Mouse (Mus musculus) monocyte, adult 5-6 weeks (primary cell): Measurements from ENCODE around the gene Tcerg1l. TPM values are rescaled to one million over a fixed set of nuclear protein-coding genes. Genes with fewer than 3 reads are reported as not detected.

Experiments used
- ATAC-seq: fragments of 153-309, 156-312 bp; replicated peaks from 2 replicates; pipeline ENCODE4 v1.8.0; 2017; ENCODE audit warnings: mild to moderate bottlenecking; ENCODE audit not compliant: low TSS enrichment, insufficient number of reproducible peaks, severe bottlenecking, poor library complexity, low FRiP score
- total RNA-seq: library from RNA; stranded (forward); fragments of 200-1000, 200-491, 200-594 nt; gene quantifications from 3 replicates; pipeline ENCODE4 v1.2.3, GENCODE M21; 2017

Gene Tcerg1l
- total RNA-seq, 1 experiment from 2014 or later = not detected

DNA sequence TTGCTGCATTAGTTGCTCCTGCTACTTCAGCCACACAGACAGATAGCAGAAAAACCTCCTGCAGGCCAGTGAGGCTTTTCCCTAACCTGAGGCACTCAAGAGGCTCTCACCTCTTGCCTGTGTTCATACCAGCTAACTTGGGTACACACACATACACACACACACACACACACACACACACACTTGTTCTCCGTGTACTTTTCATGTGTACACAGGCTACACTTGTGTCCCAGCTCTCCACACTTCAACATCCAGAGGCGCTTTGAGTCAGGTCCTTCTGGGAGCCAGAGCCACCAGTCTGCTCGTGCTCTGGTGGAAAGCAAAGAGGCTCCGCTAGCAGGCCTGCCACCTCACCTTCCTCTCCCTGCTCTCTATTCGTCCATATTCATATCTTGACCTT, 24.0 kb downstream of the Tcerg1l start:
- ATAC-seq = no peak

DNA sequence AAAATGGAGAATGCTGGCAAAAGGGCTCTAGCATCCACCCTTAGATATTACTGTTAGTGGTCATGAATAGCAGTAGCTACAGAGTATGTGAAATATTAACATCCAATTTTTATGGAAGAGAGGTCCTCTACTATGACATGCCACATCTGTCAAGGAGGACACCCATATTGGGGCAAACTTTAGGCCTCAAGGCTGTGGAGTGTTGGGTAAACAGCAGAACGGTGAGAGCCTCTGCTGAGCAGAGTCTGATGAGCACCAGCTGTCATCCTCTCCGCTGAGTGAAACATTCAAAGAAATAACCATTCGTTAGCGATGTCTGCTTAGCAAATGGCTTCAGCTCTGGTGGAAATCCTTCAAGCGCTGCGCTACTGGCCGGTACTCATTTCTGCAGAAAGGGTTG, 30.0 kb downstream of the Tcerg1l start:
- no peak for ATAC-seq

DNA sequence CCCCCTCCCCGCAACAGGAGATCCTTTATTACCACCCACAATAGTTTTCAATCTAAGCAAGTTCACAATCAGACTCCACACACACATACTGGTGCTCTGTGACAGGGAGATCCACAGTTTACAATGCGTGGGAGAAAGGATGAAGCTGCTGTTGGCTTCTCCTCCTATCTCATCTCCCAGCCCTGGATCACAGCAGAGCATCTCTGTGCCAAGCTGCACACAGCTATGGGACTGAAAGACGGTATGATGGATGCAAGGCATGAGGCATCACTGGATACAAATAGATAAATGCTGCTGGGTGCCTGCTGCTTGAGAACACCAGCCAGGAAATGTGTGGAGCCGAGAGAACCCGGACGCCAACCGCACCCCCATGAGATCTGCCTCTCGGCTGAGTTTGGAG, 32.0 kb downstream of the Tcerg1l start:
- no peak for ATAC-seq

DNA sequence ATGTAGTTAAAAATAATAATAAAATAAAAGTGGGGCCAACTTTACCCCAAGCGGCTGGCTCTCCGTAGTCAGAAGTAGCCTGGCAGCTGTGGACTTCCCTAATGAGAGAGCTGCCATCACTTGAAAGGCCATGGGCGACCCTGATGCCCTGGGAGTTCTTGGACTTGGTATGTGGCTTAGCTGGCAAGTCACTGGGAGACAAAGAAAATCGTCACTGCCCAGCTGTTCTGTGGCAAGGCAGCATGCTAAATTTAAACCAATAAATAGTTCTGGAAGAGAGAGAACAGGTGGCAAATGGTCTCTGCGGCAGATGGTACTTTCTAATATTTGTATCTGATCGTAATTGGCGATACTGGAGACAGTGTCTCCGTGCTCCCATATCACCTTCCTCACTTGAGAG, 40.1 kb downstream of the Tcerg1l start:
- no peak for ATAC-seq

DNA sequence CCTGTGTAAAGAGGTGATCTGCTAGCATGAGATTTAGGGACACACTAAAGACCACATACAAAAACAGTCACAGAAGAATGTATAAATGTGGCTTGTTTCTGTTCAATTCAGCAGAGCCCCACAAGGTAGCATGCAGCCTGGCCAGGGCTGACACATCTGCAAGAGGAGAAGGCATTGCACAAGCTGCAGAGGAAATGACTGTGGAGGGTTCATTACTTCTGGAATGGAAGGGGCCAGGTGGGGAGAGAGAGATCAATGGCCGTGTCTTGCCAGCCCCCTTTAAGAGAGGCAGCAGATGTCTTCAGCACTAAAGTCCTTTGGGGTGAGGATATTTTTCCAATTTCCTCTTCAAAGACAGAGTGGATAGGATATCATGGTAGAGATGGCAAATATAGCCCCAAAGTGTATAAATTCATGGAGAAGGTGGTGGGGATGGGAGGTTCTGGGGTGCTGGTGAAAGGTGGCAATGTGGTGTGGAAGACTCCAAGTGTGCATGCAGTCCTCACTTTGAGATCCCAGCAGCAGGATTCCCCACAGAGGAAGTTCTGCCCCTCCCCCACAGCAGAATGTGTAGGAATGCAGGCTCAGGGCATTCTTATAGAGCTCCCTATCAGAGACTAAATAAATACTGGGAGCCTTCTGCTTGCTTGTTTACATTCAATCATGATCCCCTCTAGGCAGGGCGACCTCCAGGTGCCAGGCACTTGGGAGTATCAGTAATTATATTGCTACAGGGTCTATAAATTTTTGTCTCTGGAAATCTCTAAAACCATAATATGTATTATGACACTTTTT, 40.7 kb downstream of the Tcerg1l start:
- ATAC-seq = no peak

DNA sequence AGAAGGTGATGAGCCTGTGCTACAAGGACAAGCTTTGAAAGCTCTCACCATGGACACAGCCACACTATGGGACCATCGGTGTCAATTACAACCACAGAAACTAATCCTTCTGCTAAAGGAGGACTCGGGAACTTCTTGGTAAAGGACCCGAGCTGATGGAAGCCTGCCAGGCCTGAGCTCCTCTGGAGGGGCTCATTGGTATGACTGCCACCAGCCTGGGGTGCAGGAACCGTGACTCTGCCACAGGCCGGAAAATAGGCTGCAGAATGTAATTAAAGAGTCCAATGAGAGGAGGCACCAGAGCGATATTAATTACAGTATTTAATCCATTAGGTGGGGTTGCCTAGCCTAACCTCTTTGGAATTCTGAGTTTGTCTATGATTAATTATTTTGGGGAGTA, 52.1 kb downstream of the Tcerg1l start:
- ATAC-seq = no peak

DNA sequence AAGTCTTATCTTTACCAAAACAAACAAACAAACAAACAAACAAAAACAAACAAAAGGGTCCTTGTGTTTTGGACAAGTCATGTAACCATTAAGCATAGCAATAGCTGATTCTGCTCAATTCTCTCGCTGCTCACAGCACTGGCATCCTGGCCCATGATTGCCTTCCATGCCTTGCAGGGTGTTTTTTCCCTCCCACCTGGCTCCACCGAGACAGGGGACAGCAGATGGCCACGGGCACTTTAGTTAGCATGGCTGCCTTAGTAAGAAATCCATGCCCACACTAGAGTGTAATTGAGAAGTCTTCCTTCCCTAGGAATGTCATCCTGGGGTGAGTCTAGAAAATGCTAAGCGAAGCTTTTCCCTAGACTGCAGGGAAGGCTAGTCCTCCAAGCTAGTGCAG, 59.1 kb downstream of the Tcerg1l start:
- ATAC-seq = no peak

DNA sequence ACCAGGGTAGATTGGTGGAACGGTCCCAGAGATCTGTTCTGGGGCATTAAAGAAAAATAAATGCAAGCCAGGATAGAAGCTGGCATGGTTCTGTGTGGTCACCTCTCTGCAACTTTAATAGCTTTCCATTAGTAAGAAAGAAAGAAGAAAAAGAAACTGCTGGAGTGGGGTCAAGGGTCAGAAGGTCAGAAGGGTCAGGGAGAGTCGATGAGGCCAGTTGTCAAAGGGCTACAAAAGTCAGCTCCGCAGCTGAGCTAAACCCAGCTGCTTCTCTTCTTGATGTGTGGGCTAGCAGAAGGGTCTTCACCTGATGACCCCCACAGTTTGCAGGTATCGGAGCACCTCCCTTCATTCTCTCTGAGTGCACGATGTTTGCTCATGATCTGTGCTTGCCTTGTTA, 59.6 kb downstream of the Tcerg1l start:
- no peak for ATAC-seq

DNA sequence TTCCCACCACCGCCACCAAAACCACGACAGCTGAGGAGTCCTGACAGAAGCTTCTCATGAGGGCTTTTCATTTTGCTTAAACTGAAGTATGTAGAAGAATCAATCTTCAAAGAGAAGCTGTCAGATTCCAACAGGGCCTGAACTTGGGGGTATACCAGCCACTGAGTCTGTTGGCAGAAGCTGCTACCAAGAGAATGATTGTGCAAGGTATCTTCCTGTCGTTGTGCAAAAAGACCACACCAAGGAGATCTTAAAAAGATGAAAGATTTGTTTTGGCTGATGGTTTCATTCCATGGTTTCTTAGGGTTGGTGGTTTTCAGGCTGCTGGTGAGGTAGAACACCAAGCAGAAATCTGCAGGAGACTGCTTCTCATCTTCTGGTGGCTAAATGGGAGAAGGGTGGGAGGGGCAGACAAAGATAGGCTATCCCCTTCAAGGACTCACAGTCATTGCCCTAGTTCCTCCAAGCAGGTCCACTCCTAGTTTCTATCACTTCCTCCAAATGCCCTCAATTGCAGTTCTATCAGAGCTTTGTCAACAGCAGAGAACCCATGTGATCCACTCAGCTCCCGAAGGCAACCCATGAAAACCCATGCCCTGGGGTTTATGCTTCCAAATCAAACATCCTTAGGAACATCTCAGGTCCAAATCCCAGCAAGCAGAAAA, 64.9 kb downstream of the Tcerg1l start:
- no peak for ATAC-seq

DNA sequence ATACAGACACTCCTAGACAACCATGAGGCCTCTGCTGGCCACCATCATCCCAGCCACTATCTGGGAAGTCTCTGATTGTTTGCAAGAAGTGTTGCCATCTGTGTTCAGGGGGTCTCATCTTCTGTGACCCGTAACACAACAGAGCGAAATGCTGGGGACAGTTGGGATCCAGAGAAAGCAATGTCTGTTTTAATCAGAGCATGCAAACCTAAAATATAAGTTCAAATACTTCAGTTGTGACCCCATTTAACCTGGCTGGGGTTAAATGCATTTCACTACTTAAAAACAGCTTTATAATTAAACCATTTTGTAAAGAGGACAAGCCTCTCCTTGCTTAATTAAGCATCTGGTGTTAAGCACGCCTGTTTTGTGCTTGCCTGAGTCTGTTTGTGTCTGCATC, 66.3 kb downstream of the Tcerg1l start:
- no peak for ATAC-seq

DNA sequence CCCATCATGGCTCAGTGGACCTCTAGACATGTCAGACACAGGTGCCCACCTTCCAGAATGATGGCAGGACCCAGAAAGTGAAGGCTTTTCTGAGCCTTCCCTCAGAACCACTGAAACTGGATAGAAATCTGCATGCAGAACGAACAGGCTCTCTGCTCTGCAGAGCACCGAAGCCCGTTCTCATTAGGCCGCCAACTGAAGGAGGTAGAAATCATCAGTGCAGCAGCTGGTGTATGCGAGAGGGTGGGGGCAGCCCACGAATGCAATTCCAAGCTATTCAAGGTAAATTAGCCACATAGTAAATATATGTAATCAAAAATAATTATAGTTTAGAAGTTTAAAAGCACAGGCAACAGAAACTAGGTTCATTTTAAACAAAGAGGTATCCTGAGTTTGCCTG, 68.9 kb downstream of the Tcerg1l start:
- ATAC-seq = no peak

DNA sequence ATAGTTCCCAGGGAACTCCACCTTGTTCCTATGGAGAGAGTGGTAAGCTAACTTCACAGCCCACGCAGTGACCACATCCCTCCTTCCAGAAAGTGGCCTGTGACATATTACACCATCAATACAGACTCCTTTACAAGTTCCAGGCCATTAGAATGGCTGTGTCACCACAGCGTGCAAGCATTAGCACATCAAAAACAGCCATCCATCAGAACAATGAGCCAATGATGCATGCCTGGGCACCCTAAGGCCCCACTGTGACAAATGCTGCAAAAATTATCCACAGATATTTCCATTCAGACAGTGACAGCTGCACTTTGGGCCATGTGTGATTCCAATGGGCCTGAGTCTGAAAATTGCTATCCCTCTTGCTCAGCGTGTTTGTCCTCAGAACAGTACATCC, 70.8 kb downstream of the Tcerg1l start:
- ATAC-seq = no peak

DNA sequence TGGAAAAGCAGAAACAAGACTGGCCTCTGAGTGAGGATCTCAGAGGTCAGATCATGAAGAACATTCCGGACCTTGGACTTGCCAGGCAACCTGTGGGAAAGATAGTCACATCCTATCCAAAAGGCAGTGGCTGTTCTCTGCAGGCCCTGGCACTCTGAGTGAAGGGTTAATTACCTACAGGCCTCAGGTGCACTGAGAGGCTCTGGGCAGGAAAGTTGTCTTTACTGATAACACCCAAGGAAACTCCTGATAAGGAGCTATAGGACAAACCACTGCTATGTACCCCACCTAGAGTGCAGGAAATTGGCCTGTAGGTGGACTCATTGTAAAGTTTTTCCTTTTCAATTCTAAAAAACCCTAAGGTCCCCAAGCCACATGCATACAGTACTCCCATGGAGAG, 83.8 kb downstream of the Tcerg1l start:
- no peak for ATAC-seq

DNA sequence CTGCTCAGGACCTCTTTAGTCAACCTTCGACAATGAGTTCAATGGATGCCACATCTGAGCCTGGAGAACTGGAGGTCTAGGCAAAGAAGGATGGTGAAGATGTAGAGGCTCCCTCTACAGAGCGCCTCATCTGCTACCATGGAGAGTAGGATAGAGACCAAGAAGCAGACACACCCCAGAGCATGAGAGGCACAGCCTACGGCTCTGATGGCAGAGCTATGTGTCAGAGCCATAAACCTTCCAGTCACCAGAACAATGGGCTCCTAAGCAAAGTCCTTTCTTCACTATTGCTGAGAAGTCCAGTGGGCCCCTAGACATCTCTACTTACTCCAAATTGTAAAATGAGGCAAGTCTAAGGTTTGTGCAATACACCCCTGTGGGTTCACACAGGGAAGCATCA, 91.4 kb downstream of the Tcerg1l start:
- ATAC-seq = no peak

DNA sequence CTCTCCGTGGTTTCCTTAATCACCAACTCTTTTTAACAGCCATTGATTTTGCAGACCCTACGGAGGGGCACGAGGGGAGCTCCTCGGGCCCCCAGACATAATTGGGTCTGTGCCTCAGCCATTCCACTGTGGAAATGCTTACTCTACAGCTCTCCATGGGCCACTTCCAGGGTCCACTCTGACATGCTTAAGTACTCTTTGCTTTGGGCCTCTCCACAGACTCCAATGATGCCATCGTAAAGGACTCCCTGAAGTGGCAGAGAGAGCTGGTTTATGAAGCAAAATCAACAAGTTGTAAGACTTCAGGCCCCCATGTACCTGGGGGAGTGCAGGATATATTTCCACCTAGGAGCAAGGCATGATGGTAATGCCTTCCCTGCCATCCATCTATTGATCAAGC, 112.7 kb downstream of the Tcerg1l start:
- no peak for ATAC-seq

DNA sequence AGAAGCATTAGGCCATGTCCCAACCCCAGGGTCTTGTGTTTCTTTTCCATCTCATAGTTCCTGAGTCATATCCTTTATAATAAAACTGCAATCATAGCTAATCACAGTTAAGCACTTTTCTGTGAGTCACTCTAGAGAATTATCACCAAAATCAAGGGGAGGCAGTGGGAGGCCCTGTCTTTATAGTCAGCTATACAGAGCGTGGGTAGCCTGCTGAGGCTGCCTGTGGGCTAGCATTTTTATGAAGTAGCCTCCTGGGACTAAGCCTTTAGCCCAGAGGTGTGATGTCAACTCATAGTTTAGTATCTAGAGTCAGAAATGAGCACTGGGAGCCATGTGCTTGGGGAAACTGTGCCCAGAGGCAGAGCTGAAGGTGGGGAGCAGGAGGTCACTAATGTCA, 122.3 kb downstream of the Tcerg1l start:
- ATAC-seq = no peak

DNA sequence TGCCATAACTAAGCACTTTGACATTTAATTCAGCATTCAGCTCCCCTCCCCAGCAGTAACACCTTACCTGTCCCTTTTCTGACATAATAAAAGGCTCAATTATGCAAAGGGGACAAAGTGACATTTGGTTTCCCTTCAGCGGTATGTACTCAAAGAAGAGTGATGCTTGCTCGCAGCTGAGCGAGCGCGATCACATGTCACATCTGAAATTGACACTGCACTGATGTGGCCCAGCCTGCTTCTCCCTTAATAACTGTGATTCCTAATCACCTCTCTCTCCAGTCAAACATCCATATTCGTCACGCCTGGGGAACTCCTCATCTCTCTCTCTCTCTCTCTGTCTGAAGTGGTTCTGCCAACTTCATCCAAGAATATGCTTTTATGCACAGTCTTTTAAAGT, 126.2 kb downstream of the Tcerg1l start:
- ATAC-seq = no peak

DNA sequence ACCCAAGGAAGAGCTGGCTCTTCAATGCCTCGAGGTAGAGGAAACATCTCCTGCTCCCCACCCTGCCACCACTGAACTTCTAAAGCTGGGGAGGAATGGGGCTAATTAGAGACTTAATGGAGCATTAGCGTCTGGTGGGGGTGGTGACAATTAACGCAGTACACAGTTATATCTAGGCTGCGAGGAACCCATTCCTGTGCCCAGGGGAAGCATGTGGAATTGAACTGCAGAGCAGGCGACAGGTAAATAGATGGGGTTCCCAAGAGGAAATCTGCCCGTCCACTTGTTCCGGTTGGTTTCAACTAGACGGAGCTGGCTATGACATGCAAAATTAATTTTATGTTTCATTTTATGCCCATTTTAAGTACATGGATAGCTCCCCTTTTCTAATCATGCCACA, 128.1 kb downstream of the Tcerg1l start:
- ATAC-seq = no peak

DNA sequence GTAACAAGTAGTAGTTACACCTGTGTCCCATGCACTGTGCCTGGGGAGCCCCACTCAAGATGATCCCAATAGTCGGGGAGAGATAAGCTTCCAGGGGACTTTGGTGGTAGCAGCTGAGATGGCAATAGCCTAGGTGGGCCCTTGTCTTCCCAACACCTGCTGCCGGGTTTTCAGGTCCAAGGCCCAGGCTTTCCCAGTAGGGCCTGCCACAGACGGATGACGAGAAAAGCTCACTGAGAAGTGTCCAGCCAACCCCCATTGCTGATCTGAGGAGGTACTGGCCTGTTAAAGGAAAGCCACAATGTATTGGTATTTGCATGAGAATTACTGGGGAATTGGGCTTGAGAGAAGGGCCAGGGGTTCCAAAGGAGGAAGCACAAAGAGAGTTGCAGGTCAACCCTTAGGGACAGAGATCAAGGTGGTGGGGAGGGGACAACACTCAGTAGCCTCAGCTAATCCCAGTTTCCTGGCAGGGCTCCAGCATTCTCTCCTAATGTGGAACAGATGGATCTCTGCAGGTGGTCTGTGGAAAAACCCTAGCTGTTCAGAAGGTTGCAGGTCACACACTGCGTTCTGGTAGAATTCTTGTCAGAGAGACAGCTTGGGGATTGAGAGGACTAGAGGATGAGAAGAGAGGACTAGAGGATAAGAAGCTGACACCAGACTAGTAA, 129.4 kb downstream of the Tcerg1l start:
- ATAC-seq = no peak

DNA sequence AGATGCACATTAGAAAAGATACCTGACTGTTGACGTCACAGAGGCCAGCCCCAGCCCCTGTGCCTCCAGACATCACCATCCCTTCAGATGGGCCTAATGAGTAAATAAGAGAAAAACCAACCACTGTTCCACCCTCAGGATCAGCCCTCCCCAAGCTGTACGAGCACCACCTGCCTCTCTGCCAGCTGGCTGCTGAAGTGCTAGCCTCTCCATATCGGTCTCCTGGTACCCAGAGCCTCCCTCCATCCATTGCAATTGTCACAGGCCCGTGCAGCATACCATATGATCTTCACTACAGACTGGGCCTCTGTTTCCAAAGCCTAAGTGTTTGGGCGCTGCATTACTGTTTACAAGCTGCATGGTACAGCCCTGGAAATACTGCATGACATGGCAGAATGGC, 148.9 kb downstream of the Tcerg1l start:
- no peak for ATAC-seq
